Mouse (Mus musculus) cerebellum, adult 11-12 months (tissue): ENCODE measurements around the gene Siae.

ENCODE experiments used
- DNase-seq: peaks from one replicate; pipeline ENCODE4 v3.0.0; 2022

The Siae gene

DNA sequence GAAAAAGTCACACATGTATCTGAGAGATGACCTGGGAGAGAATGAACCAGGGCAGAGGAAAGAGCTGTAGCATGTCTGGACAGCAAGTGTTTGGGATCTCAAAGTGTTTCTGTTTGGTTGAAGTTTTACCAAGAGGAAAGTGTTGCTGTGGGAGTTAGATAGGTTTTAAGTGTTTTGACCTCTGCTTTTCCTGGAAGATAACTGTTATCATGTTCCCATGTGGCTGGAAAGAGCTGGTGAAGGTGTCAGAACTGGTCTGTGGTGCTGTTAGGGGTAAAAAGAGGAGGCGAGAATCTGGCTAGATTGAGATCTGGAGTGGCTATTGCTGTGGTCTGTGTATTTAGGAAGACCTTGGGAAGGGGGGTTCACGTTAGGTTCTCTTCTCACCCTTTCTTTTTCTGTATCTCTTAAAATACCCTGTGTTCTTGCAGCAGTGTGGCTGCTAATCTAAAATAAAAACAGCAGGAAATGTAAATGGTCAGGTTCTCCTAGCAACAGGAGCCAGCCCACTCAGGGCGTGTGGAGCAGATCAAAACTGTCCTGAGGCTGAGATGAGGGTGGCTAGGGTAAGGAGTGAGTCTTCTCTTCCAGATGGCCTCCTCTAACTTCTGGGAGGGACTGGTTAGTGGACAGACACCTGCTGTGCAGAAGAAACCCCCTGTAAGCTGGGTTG is 16.8 kb downstream of the Siae start:
- DNase-seq = no peak

DNA sequence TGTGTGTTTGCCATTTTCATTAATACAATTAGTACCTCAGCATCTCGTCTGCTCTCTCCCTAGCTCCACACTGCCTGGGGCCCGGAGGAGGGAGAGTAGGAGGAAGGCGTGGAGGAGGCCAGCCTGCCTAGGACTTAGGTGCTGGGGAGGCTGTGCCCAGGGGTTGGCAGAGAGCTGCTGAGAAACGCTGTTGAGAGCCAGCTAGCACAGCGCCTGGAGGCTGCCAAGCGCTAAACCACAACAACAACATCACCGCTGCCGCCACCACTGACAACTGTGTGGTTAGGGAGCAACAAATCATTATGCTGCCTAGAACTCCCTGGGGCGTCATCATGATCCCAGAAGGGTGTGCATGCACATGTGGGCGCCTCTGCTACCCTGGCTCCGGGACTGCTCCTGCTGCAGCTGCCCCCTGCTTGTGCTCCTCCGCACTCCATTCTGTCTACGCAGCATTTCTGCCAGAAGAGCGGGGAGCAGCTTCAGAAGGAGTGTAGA is 21.0 kb downstream of the Siae start:
- DNase-seq = no peak

DNA sequence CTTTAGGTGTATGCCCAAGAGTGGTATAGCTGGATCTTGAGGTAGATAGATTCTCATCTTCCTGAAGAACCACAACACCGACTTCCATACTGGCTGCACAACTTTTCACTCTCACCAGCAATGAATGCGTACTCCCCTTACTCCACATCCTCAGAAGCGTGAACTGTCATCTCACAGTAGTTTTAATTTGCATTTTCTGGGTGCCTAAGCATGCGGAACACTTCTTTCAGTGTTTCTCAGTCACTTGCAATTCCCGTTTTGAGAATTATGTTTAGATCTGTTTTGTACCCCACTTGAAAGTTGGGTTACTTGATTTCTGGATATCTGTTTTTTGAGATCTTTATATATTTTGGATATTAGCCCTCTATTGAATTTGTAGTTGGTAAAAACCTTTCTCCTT is 28.1 kb downstream of the Siae start:
- no peak for DNase-seq

DNA sequence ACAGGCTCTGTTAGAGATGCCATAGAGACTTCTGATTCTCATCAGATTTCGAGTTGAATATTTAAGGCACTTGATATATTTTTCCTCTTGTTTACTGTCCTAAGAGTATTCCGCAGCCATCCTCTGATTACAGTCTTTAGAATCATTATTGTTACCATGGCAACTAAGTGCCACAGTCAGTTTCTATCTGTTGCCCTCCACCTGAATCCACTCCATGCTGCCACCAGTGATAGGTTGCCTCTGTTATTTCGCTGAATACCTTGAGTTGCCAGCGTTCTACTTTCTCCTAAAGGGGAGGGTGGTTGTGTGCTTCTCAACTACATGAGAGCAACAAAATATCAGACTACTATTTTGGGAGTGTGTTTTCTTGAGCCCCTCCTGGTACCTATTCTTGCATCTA is 31.2 kb downstream of the Siae start:
- DNase-seq = no peak

DNA sequence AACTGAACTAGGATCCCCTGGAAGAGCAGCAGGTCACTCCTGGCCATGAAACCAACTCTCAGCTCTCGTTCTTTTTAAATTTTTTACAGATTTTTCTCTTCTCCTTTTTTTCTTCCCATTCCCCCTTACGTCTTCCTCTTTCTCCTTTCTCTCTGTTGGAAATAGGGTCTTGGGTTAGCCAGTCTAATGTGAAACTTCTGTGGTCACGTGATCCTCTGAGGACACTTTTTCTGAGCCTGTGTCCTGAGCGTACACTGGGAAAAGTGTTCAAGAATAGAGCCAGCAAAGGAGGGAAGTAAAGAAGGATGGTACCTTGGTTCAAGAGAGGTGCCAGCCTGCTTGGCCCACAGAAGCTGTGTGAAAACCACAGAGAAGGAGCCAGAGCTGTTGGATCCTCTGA is 34.9 kb downstream of the Siae start:
- no peak for DNase-seq

DNA sequence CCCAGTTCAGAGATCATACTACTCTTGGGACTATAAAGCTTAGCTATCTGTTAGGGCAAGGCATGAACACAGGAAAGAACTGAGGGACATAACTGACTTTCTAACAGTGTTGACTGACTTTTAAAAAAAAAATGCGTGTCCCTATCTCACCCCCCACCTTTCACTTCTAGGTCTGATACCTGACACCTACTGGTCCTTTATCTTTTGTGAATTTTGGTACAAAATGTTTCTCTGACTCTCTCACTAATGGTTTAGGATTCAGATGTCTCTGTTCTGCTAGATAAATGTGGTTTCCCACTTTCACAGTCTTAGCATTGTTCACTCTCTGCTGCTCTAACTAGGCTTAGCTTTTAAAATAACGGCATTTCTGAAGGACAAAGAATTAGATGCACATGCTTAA is 36.5 kb downstream of the Siae start:
- no peak for DNase-seq

DNA sequence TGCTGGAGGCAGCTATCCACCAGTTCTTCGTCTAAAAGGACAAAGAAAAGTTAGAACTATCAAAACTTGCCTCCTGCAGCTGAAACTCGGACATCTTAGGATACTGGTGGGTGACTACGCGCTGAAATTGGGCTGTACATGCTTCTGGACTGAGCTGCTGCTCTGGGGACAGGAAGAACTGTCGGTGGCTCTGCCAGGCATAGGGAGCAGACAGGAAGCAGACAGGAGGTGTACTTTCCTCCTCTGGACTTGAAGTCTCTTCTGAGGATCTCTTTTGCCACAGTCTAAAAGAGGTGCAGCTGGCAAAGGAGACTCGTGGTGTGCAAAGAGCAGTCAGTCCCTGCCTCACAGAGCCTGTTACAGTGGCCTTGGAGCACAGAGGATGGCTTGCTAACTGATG is 37.1 kb downstream of the Siae start:
- DNase-seq = no peak

DNA sequence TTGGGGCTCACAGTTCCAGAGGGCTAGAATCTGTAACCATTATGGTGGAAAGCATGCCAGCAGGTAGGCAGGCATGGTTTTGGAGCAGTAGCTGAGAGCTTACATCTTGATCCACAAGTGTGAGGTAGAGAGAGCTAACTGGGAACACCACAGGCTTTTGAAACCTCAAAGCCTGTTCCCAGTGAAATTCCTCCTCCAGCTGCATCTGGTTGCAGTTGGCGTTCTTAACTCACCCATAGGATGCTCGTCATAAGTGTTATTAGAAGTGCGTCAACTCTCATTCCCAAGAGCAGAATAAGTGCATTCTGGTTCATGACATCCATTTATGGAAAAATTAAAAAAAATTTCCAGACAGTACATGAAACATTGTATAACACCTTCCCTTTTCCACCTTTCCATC is 38.2 kb downstream of the Siae start:
- DNase-seq = no peak

DNA sequence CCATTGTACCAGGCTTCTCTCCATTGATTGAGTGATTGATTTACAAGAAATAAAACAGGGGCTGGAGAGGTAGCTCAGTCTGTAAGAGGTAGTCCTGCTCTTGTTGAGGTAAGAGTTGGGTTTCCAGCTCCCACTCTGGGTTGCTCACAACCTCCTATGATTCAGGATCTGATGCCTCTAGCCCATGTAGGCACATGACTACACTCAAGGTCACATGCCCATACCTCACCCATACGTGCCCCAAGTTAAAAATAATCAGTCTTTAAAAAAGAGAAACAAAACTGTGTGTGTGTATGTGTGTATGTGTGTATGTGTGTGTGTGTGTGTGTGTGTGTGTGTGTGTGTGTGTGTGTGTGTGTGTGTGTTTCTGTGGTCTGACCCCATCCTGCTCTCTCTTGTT is 40.1 kb downstream of the Siae start:
- no peak for DNase-seq

DNA sequence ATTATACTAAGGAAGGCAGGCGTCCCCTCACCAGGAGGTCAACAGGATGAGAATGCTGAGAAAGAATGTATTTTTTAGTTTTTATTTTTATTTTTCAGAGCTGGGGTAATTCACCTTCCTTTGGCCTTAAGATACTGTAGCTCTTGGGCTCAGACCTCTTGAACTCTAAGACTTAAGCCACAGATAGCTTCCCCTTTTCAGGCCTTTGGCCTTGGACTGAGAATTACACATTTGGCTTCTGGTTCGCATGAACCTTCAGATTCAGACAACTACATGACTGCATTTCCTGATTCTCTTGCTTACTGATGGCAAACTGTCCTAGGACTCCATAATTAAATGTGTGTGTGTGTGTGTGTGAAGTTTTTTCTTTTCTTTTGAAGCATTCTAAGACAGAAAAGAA is 43.1 kb downstream of the Siae start:
- DNase-seq = no peak

DNA sequence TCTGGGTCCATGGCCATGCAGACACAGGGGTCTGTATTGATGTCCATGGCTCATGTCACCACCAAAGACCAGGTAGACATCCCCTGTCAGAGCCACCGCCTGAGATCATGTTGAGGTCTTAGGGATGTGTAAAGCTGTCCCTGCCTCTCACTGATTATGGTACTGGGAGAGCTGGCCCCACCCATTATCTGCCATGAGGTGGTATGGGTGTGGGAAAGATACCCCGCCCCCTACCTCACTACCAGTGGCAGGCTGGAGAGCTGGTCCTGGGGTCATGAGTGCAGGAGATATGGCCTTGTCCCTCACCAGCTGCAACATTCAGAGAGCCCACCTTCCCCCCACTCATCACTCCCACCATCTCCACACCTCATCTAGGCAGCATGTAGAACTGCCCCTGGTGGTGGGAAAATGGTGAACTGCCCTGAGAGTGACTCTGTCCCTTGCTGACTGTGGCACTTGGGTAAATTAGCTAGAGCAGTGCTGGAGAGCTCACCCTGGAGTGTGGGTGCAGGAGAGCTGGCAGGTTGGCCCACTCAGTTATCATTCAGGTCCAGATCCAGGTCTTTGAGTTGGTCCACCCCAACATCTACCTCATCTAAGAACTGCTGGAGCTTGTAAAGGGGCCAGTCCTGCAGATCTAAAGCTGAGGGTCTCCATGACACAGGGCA is 45.2 kb downstream of the Siae start:
- no peak for DNase-seq

DNA sequence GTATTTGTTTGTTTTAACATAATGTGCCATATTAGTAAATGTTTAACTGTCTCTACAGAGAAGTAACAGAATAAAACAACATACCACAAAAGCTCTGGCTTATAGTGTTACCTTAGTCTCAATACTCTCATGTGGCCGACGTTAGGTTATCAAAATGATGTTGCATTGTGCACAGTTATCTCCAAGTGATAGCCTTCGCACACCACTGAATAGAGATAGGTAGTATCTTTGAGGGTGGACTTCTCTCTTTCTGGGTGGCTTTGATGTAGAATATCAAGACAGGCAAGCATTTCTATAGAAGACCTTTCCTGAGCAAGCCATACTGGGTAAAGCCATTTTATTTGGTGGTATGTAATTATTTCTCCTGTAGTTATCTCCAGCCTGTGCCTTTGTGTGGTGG is 49.6 kb downstream of the Siae start:
- DNase-seq = no peak

DNA sequence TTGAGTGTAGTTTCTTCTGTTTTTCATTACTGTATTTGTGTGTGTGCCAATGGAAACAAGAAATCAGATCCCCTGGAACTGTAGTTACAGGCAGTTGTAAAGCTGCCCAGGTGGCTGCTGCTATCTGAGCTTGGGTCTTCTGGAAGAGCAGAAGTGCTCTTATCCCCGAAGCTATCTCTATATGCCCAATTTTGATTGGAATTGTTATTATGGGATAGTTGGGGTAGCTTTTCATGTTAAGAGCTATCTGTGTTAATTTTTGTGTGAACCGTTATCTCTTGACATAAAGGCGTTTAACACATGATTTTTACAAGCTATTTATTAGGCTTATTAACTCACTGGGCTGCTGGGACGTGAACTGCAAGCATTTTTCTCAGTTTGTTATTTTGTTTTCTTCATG is 54.1 kb downstream of the Siae start:
- DNase-seq = no peak

DNA sequence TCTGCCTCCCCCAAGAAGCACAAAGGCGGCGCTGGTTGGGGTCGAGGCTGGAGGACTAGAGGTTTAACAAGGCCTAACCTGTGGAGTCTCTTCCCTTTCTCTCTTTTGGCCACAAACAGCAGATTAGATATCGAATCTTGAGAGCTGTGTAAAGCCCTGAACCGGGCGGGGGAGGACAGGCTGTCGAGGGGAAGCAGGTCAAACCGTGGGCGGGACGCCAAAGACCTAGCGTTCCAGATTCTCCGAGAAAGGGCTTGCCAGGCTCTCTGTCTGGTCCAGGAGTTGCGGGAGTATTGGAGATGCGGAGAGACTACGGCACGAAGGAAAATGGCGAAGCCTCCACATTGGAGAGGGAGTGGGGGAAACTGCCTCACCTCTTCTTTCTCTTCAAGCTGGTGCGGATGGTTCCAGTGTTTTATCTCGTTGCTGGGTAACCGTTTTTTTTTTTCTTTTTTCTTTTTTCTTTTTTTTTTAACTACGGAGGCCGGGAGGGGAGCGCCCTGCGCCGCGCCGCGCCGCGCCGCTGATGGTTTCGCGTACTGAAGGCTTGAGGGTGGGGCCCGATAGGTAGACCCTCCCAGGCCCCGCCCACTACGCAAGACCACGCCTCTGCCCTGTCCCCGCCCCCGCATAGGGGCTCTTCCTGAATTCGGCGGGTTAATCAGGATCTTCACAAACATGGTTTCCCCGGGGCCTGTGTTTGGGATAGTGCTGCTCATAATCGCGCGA is 57.8 kb downstream of the Siae start, which contains the start of gene Spa17:
Spa17 (minus strand) TSS at position 541 of the 729 bp plus-strand sequence.
- DNase-seq = peak; percentile 90

DNA sequence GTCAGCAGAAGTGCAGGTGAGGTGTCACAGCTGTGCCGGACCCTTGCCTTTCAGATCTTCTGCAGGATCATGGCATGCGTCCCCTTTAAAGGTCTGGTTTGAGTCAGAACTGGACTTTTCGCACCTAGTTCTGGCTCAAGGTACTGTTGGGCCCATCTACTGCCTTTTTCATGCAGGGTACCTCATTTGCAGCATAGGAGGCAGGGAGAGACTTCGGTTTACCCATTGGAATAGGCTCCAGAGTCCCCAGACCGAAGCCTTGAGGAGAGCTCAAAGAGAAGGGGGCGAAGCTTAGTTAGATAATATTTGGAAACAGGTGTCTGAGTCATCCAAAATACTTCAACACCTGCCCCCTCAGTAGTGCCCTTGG is 58.4 kb downstream of the Siae start:
- no peak for DNase-seq

DNA sequence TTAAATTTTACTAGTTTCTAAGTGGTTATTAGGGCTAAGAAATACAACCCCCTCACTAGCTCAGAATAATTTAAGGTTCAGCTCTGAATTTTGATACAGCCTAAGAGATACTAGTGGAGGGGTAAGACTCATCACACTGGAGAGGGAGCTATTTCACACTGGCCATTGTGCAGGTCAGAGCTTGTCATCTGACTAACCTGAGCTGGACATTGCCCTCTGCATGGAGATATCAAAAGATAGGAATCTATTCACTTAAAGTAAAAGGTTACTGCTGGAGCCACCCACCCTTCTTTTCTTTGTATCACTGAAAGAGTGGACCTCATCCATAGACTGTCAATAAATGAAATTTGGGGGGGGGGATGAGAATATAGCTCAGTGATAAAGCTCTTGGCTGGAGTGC is 58.8 kb downstream of the Siae start:
- no peak for DNase-seq

DNA sequence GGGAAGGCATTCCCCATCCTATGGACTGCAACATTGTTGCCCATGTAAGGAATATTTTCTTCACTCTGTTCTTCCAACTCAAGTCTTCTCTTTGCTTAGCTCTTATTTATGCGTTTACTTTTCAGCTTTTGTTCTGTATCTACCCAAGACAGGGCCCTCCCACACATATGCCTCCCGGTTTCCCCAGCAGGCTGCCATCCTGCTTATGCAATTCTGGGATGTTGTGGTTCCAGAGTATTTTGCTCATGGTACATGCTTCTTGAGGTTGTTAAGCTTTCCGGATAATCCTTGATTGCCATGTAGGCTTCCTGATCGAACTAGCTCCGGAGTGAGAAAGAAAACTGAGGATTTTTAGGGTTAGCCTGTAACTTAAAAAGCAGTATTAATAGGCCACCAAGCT is 59.7 kb downstream of the Siae start:
- DNase-seq = peak; percentile 10

DNA sequence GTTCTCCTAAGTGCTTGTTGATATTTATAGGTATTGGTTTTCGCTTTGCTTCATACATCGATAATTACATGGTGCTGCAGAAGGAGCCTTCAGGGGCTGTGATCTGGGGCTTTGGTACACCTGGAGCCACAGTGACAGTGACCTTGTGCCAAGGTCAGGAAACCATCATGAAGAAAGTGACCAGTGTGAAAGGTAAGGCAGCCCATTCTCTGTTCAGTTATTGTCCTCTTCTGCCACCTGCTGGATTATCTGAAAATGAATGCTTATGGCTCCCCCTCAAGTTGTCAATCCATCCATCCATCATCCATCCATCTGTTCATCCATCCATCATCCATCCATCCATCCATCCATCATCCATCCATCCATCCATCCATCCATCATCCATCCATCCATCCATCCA is 61.3 kb downstream of the Siae start:
- peak; percentile 37 for DNase-seq

DNA sequence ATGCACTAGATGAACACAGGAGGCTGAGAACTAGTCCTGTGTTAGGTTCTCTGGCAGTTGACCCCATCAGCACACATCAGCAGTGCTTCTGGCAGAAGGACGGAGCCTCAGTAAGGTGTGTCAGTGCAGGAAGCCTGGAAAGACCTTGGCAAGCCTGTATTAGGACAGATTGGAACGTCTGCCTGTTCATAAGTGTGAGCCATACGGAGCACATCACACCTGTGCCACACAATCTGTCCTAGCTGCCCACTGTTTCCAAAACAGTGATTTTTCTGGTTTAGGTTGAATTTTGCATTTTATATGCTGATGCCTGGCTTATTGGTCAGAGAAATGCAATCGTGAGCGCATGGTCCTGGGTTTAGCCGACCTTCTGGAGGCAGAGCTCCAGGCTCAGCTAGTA is 65.8 kb downstream of the Siae start:
- peak; percentile 80 for DNase-seq

DNA sequence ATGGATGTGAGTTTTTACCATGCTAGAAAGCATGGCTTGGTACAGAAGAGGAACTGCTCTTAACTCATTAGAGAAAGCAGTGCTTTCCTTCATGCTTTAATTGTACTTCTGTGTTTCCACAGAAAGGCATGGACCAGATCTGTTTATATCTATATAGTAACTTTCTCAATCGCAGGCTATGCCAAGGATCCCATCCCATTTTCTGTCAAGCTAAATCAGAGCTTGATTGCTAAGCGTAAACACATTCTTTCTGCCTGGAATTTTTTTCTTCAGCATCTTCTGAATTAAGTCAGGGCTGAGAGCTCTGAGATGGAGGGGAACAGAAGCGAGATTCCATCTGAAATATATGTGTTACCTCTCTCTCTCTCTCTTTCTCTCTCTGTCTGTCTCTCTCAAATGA is 68.5 kb downstream of the Siae start:
- DNase-seq = no peak

DNA sequence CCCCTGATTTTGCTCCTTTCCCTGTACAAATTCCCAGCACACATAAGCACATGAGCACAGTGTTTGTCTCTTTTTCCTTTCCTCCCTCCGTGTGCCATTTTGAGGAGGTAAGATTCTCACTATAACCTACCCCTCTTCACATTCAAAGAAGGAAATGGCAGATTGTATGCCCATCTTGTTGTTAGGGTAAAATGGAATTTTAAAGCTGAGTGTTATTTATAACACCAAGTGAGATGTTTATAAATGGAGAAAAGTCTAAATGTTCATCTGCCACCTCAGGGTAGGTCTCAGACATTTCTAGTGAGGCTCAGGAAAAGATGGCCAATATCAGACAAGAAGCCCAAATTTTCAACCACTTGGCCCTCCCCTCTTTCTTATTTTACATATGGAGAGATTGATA is 69.0 kb downstream of the Siae start:
- no peak for DNase-seq

DNA sequence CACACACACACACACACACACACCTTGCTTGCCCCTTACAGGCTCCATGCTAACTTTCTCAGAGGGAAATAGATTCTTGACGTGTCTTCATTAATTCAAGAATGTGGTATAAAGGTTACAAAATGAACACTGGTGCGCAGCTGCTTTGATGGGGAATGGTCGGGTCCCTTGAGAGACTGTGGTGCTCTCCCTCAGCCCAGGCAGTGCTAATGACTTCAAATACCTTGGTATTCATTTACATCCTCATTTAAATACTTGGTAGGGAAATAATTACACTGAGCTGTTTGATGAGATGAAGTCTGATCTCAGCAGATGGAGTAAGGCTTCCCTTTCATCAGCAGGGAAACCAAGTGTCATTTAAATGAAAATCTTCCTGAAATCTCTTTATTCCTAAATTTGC is 69.6 kb downstream of the Siae start:
- DNase-seq = no peak

DNA sequence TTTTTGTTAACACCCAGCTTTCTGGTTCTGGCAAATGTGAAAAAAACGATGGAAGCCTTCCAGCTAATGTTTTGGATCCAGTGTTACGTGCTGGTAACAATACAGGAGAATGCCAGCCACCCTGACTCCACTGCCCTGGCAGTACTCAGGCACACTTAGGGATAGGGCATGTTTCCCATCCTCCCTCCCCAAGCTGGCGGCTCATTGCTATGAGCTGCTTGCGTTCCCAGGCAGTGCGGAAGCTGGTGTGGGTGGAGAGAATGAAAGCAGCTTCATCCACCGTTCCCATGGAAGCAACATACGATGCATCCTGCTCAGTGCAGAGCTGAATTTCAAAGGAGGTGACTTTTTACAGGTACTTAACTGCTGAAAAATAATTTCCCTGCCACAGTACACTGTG is 70.1 kb downstream of the Siae start:
- peak; percentile 60 for DNase-seq

DNA sequence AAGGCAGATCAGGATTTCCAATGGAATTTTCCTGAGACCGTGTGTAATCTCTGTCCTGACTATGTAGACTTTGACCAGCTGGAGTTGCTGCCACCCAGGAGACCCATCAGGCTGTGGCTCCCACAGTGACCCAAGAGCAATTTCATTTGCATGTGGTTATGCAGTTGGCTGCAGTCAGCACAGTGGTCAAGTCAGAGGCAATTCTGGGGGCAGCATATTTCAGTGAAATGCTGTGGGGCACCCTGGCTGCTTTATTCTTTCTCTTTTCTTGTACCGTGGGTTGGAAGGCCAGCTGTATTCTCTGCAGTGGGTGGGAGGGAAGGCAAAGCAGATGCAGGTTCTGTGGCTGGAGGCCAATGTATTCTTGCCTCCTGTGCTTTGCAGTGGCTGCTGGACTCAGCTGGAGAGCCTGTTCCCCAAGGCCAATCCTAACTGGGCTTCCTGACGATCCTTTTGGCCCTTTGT is 70.6 kb downstream of the Siae start:
- DNase-seq = peak; percentile 12
